Mouse (Mus musculus): ENCODE measurements at regions not wholly inside any gene's neighbourhood (a gene's known extent, or its start where the extent isn't known, plus 50 kb on each side); places are given as distances from the start of the nearest gene placed in this dataset.

DNA sequence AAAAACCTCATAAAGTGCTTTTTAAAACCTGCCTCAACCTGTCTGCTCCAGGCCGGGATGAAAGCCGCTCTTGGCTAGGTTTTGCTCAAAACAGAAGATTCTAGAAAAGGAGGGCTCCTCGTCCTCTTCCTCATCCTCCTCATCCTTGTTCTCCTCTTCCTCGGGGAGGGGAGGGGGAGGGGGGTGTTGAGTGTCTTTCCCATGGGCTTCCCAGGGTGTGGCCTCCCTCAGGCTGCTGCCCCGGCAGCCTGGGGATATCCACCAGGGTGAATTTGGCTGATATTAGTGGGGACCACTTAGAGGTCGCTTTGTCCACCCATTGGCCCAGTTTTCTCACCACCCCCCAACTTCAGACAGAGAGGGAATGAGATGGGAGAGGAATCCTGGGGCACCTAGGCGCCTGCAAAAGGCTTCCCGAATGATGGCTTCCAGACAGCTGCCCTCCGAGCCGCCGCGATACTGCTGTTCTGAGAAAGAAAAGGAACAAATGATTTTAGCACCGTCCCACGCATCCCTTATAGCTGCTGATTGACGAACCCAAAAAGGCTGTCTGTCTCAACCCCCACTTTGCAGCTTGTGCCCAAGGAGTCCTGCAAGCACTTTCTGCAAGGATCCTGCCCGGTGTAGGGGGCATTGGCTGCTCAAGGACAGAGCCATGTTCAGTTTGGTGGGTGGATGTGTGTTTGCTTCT, 115.5 kb downstream of the 2410131K14Rik start:
- Histone ChIP-seq H3K4me3 (ENCODE audit: low read depth, low read length) (no peak overlapping the region), H3K9ac (no peak overlapping the region), H3K36me3 (ENCODE audit: insufficient read depth) (no peaks in the 10 kb centered on the region), H3K4me1 (ENCODE audit: insufficient read depth) (peaks cover 10% of the 10 kb centered on the region; the same call in 1 of the 2 replicates), H3K4me2 (no peak overlapping the region), H3K9me3 (ENCODE audit: low read depth, low read length) (no peaks in the 10 kb centered on the region), H3K27me3 (ENCODE audit: insufficient read depth, low read length) (no peaks in the 10 kb centered on the region), H3K27ac (ENCODE audit: low read depth) (no peak overlapping the region)
- TF ChIP-seq CTCF (IDR thresholded peaks at IDR 0.05; ENCODE audit: low read depth) = no peak
- WGBS = 71% methylated on average over 15 of the region's 16 CpGs
- ATAC-seq (ENCODE audit: insufficient read depth) = no peak
- DNase-seq = no peak

DNA sequence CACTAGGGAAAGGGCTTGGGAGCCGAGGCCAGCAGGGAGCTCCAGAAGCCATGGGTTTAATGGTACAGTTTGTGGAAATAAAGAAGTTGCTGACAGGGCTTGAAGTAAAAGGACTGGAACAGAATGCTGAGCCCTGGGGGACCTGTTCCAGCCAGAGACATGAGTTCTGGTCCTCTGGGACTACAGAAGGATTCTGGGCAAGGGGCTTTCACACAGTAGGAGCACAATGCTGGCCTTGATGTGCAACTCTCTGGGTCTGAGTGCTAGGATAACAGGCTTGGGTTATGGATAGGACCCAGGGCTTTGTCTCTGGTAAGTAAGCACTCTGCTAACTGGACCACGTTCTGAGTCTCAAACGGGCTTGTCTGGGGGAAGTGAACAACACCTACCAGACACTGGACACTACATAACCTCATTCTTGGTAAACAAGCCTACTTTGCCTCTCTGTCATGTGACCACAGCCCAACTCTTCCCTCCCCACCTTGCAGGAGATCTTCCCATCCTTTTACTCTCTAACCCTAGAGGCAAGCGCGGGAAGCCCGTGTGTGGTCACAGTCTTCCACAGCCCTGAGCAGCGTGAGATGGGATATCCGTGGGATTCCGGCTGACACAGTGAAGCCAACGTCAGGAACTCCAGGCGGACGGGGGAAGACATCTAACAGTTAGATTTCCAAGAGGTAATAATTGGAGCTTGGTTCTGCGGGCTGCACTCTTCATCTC, 116.3 kb downstream of the 2410131K14Rik start:
- Histone ChIP-seq H3K4me3 (ENCODE audit: low read depth, low read length) (no peak overlapping the region), H3K4me1 (ENCODE audit: insufficient read depth) (0 out of 2 replicates have a peak, but pooled peaks cover 2% of the 10 kb centered on the region), H3K9ac (no peak overlapping the region), H3K27ac (ENCODE audit: low read depth) (no peak overlapping the region), H3K4me2 (no peak overlapping the region), H3K9me3 (ENCODE audit: low read depth, low read length) (no peaks in the 10 kb centered on the region), H3K27me3 (ENCODE audit: insufficient read depth, low read length) (no peaks in the 10 kb centered on the region), H3K36me3 (ENCODE audit: insufficient read depth) (no peaks in the 10 kb centered on the region)
- TF ChIP-seq CTCF (IDR thresholded peaks at IDR 0.05; ENCODE audit: low read depth) = no peak
- no peak for ATAC-seq (ENCODE audit: insufficient read depth)
- 81% methylated on average over 13 of the region's 13 CpGs for WGBS
- DNase-seq = no peak

DNA sequence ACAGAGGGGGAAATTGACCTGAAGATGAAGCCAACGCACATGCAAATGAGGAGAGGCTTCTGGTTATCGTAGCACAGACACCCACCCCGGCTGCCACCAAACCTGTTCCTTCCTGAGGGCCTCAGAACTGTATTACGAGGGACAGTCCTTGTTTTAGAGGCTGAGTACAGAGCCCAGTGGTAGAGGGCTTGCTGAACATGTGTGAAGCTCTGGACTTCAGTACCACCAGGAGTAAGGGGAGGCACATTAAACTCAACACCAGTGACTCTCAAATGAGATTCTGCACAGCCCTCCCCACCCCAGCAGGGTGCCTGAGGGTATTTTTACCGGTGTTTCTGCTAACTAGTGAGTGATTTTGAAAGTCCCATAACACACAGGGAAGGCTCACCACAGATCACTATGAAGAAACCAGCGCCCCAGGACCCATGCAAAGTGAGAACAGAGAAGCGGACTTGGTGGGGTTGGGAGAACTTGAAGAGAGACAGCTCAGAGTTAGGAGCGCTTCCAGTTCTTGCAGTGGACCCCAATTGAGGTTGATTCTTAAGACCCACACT, 116.9 kb downstream of the 2410131K14Rik start:
- Histone ChIP-seq H3K9me3 (ENCODE audit: low read depth, low read length) (no peaks in the 10 kb centered on the region), H3K9ac (no peak overlapping the region), H3K36me3 (ENCODE audit: insufficient read depth) (no peaks in the 10 kb centered on the region), H3K27ac (ENCODE audit: low read depth) (no peak overlapping the region), H3K4me1 (ENCODE audit: insufficient read depth) (no peaks in the 10 kb centered on the region), H3K4me3 (ENCODE audit: low read depth, low read length) (no peak overlapping the region), H3K27me3 (ENCODE audit: insufficient read depth, low read length) (no peaks in the 10 kb centered on the region), H3K4me2 (no peak overlapping the region)
- no peak for TF ChIP-seq CTCF (IDR thresholded peaks at IDR 0.05; ENCODE audit: low read depth)
- ATAC-seq (ENCODE audit: insufficient read depth) (no peak), DNase-seq (no peak)
- WGBS = 82% methylated on average over 8 of the region's 8 CpGs

DNA sequence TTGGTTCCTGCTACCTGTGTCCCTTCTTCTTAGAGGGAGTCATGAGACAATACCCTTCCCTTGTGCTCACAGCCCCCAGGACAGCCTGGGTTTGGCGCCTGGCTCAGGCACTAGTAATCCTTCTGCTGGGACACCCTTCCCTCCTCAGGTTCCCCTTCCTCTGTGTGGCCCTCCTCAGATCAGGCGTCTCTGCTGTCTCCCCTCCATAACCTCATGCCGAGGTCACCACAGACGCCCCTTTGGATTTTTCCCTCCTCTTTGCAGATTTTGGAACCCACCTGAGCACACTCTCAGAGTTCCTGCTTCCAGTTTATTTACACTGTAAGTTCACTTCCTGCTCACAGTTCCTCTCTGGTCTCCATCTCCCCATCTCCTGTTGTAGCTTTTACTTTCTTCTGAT, 117.7 kb downstream of the 2410131K14Rik start:
- 36% methylated on average over 4 of the region's 4 CpGs for WGBS
- no peak for TF ChIP-seq CTCF (IDR thresholded peaks at IDR 0.05; ENCODE audit: low read depth)

DNA sequence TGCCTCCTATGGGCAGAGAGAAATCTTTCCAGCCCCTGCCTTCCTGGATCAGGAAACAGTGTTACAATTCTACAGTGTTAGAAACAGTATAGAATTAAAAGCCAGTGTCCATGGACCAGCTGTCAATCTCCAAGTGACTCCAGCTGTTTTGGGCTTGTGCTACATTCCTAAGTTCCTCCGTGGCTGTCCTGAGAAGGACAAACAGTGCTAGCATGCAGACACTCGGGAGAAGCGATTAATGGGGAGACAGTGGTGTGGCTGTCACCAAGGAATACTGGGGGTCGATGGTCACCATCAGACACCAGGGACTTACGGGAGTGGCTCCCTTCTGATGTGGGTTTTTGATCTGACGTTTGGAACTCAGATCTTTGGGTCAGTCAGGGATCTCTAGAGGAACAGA, 118.1 kb downstream of the 2410131K14Rik start:
- Histone ChIP-seq H3K9me3 (ENCODE audit: low read depth, low read length) (no peaks in the 10 kb centered on the region), H3K27me3 (ENCODE audit: insufficient read depth, low read length) (no peaks in the 10 kb centered on the region), H3K4me2 (no peak overlapping the region), H3K27ac (ENCODE audit: low read depth) (no peak overlapping the region), H3K36me3 (ENCODE audit: insufficient read depth) (no peaks in the 10 kb centered on the region), H3K4me1 (ENCODE audit: insufficient read depth) (no peaks in the 10 kb centered on the region), H3K4me3 (ENCODE audit: low read depth, low read length) (no peak overlapping the region), H3K9ac (no peak overlapping the region)
- WGBS = 29% methylated on average over 6 of the region's 6 CpGs
- TF ChIP-seq CTCF (IDR thresholded peaks at IDR 0.05; ENCODE audit: low read depth) = no peak
- DNase-seq = peak; percentile 31
- ATAC-seq (ENCODE audit: insufficient read depth) = no peak

More for the DNA sequence above, 117.7 kb downstream of the 2410131K14Rik start:
- H3K4me2 ChIP-seq = no peak overlapping the region
- H3K27me3 ChIP-seq (ENCODE audit: insufficient read depth, low read length) = no peaks in the 10 kb centered on the region
- no peak overlapping the region for H3K9ac ChIP-seq
- no peaks in the 10 kb centered on the region for H3K36me3 ChIP-seq (ENCODE audit: insufficient read depth)
- H3K4me3 ChIP-seq (ENCODE audit: low read depth, low read length) = no peak overlapping the region
- no peaks in the 10 kb centered on the region for H3K9me3 ChIP-seq (ENCODE audit: low read depth, low read length)
- no peaks in the 10 kb centered on the region for H3K4me1 ChIP-seq (ENCODE audit: insufficient read depth)
- ATAC-seq (ENCODE audit: insufficient read depth) (no peak), DNase-seq (no peak)
- no peak overlapping the region for H3K27ac ChIP-seq (ENCODE audit: low read depth)

DNA sequence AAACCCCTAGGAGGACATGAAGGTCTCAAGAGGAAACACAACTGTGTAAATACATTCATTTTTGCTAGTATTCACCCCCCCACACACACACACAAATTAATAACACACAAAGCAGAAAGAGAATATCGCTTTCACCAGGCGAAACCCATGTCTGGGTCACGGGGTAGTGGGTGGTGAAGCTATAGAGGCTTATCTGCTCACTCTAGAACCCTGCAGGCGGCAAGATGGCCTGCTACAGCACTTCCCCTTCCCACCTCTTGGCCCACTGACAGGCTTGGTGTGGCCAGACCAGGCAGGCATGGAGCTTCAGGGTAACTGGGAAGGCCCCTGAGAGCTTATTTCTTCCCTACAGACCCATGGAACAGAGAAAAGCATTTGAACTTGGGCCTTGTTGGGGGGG, 119.6 kb downstream of the 2410131K14Rik start:
- 88% methylated on average over 4 of the region's 4 CpGs for WGBS
- Histone ChIP-seq H3K27me3 (ENCODE audit: insufficient read depth, low read length) (no peaks in the 10 kb centered on the region), H3K9me3 (ENCODE audit: low read depth, low read length) (no peaks in the 10 kb centered on the region), H3K27ac (ENCODE audit: low read depth) (no peak overlapping the region), H3K4me2 (no peak overlapping the region), H3K9ac (no peak overlapping the region), H3K4me3 (ENCODE audit: low read depth, low read length) (no peak overlapping the region), H3K4me1 (ENCODE audit: insufficient read depth) (no peaks in the 10 kb centered on the region), H3K36me3 (ENCODE audit: insufficient read depth) (no peaks in the 10 kb centered on the region)
- DNase-seq = no peak
- no peak for TF ChIP-seq CTCF (IDR thresholded peaks at IDR 0.05; ENCODE audit: low read depth)
- ATAC-seq (ENCODE audit: insufficient read depth) = no peak

DNA sequence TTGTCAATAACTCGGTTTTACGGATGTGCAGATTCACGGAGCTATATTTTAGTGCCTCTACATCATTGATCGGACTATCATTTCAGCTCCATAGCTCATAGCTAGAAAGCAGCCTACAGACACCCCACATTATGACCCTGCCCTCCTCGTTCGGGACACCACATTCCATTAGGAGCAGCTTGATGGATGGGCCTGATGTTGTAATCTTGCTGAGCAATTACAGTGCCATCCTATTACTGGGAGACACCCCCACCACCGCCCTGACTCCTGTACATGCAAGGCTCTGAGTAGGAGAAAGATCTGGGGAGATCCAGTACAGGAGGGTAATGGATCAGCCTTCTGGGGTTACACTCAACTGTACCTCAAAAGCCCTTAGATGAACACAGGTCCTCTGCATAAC, 120.2 kb downstream of the 2410131K14Rik start:
- no peak overlapping the region for H3K4me3 ChIP-seq (ENCODE audit: low read depth, low read length)
- H3K36me3 ChIP-seq (ENCODE audit: insufficient read depth) = no peaks in the 10 kb centered on the region
- H3K9ac ChIP-seq = no peak overlapping the region
- TF ChIP-seq CTCF (IDR thresholded peaks at IDR 0.05; ENCODE audit: low read depth) = no peak
- no peak overlapping the region for H3K27ac ChIP-seq (ENCODE audit: low read depth)
- H3K27me3 ChIP-seq (ENCODE audit: insufficient read depth, low read length) = no peaks in the 10 kb centered on the region
- no peak overlapping the region for H3K4me2 ChIP-seq
- DNase-seq (no peak), ATAC-seq (ENCODE audit: insufficient read depth) (no peak)
- no peaks in the 10 kb centered on the region for H3K4me1 ChIP-seq (ENCODE audit: insufficient read depth)
- WGBS = 62% methylated on average over 7 of the region's 7 CpGs
- H3K9me3 ChIP-seq (ENCODE audit: low read depth, low read length) = no peaks in the 10 kb centered on the region
